Mouse (Mus musculus) activated CD4-positive, CD25-positive, alpha-beta regulatory T cell, adult 9 weeks (primary cell): ENCODE measurements around the gene Kif1a. TPM values are rescaled to one million over a fixed set of nuclear protein-coding genes. Genes with fewer than 3 reads are reported as not detected.

Experiments used
- polyA plus RNA-seq: library from polyadenylated mRNA; unstranded; fragments of 100-300 nt; shearing (Covaris generic); gene quantifications from one replicate; pipeline ENCODE4 v1.2.1, GENCODE M21; 2017

Gene Kif1a
- not detected for polyA plus RNA-seq

DNA sequence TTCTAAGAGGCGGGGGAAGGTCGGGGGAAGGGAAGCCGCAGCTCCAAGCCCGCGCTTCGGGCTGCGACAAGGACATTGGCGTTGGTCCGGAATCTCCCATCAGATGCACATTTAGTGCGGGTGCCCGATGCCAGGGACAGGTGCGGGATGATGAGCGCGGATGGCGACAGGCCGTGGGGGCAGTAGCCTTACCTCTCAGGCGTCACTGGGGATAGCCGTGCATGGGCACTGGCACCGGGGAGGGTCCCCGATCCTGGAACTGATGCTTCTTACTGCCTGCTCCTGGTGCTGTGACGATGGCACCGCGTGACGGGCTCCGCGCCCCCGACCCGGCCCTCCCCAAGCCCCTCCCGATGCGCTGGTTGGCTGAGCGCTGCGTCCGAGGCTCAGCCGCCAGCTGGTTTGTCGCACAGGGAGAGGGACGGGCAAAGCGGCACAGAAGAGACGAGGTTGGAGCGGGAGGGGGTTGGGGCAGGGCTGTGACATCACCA is at the start of gene Kif1a:
TSS of gene Kif1a (minus strand) at position 381 of the 491 bp plus-strand sequence.

DNA sequence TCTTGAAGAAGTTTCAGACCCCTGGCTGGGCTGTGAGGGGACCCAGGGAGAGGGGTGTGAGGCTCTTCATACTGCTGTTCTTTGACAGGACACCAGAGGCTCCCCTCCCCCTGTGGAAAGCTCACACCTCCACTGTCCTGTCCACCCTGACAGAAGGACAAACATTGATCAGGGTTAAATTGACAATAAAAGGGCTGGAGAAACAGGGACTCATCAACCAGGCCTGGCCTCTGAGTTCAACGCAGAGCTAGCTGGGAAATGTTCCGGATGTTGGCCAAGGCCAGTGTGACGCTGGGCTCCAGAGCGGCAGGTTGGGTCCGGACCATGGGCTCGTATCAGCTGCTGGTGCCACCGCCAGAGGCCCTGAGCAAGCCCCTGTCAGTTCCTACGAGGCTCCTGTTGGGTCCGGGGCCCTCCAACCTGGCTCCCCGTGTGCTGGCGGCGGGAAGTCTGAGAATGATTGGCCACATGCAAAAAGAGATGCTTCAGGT is 33.3 kb upstream of the Kif1a start, which contains the start of gene Agxt:
TSS of gene Agxt (plus strand) at position 205 of the 491 bp plus-strand sequence.

DNA sequence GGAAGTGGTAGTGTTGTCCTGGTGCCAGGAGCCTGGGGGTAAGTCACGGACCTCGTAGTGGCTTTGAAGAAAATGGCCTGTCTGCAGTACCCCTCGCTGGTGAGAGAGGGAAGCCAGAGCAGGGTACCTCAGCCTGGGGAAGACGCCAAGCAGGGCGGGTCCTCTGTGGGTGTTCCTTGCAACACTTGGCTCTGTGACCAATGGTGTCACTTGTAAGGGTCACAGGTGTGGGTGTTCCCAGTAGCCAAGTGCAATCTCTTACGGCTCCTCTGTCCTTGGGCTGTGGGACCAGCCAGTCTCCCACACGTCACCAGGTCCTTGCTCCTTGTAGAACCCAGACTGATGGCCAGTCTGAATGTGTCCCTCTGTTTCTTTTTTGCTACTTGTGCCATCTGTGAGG is 95.7 kb downstream of the Kif1a start, which contains the start of gene Aqp12:
TSS of gene Aqp12 (plus strand) at position 274 of the 400 bp plus-strand sequence.

Other genes starting within 250 kb of the Kif1a start
- gene Ankmy1, start 199.0 kb downstream of the Kif1a start, polyA plus RNA-seq: 0.66 TPM
- 4.3 TPM for gene Dusp28, start 195.0 kb downstream of the Kif1a start, polyA plus RNA-seq
- 12.8 TPM for gene Rnpepl1, start 191.2 kb downstream of the Kif1a start, polyA plus RNA-seq
- 11.7 TPM for gene Capn10, start 167.6 kb downstream of the Kif1a start, polyA plus RNA-seq
- gene Gpr35, start 151.1 kb downstream of the Kif1a start, polyA plus RNA-seq: 0.99 TPM
- gene Aqp12, start 95.6 kb downstream of the Kif1a start, polyA plus RNA-seq: not detected
- not detected for gene Agxt, start 33.3 kb upstream of the Kif1a start, polyA plus RNA-seq
- gene 2310007B03Rik, start 59.0 kb upstream of the Kif1a start, polyA plus RNA-seq: not detected
- gene Crocc2, start 66.8 kb upstream of the Kif1a start, polyA plus RNA-seq: not detected
- gene Sned1, start 133.9 kb upstream of the Kif1a start, polyA plus RNA-seq: 0.23 TPM
- gene Mterf4, start 204.0 kb upstream of the Kif1a start, polyA plus RNA-seq: 25.8 TPM
- gene Ppp1r7, start 240.9 kb upstream of the Kif1a start, polyA plus RNA-seq: 61.3 TPM
- gene Pask, start 241.5 kb upstream of the Kif1a start, polyA plus RNA-seq: 1.6 TPM